Mouse (Mus musculus) left cerebral cortex, adult 11 months (tissue): ENCODE data around the gene Slc6a2.
A peak's percentile ranks its signal among the peaks of the same experiment; 100 is the strongest.

Source experiments
- DNase-seq: peaks from one replicate; pipeline ENCODE4 v3.0.0; 2022; ENCODE audit warnings: low spot score

Slc6a2 gene

DNA sequence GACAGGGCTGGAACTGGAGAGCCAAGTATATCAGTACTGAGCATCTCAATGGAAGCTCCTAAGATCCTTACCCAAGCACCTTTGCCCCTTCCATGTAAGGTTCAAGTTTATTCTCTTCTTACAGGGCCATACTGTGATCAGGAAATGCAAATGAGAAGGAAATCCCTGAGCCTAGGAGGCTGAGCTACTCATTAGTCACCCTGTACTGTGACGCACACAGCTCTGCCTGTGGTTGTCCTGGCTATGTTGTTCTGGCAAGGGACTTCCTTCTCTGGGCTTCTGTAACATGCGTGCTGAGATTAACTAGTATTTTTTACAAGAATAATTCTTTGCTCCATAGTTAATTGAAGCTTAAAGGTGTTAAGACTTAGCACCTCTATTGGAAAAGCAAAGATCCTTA is 70.8 kb downstream of the Slc6a2 start:
- no peak for DNase-seq

DNA sequence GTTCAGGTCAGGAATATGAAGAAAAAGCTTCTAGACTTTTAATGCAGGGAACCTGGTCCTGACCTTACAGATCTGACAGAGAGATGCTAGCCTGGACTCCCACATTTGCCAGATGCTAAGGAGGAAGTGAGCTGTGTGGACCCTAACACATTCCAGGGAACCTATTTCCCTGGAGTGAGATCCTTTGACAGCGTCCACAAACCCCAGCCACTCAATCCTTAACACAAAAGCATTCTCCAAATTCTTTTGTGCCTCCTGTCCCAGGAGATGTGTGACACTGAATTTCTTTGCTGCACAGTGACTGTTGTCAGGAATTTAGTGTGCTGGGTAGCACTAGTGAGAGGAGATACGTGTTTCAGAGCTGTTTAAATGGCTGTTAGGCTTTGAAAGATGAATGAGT is 79.0 kb downstream of the Slc6a2 start:
- no peak for DNase-seq

DNA sequence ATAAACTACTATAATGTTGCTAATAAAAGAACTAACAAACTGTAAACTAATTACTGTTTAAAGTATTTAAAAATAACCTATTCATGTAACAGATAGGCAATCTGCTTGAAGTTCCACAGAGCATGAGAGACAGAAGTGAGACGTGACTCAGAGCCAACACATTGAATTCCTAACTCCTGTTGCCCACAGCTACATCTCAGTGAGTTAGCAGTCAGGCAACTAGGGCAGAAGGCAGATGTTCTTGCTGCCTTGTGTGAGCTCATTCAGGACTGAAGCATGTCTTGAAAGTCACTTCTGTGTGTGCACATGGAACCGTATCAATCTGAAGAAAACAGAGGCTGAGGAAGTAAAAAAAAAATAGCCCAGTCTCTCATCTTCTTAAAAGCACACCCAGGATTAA is 80.4 kb downstream of the Slc6a2 start:
- DNase-seq: peak; percentile 24

DNA sequence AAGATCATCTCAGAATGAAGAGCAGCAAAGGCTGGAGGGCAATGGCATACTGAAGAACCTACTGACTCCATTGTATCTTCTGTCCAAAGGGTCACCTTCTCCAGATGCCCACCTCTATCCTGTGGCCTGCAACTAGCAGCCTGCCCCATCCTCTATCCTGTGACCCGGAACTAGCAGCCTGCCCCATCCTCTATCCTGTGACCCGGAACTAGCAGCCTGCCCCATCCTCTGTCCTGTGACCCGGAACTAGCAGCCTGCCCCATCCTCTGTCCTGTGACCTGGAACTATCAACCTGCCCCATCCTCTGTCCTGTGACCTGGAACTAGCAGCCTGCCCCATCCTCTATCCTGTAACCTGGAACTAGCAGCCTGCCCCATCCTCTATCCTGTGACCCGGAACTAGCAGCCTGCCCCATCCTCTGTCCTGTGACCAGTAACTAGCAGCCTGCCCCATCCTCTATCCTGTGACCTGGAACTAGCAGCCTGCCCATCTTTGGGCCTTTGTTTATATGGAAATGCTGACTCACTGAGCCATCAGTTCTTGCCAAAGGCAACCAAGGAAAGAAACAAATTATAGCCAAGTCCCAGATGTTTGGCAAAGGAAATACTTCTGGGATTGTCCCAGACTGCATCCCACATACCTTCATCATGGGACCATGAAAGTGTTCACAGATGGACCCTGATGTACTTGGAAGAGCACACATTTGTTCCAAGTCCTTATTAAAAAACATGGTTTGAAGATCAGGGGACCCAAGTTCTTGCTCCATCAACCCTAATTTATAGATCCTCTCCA is 81.1 kb downstream of the Slc6a2 start:
- no peak for DNase-seq

DNA sequence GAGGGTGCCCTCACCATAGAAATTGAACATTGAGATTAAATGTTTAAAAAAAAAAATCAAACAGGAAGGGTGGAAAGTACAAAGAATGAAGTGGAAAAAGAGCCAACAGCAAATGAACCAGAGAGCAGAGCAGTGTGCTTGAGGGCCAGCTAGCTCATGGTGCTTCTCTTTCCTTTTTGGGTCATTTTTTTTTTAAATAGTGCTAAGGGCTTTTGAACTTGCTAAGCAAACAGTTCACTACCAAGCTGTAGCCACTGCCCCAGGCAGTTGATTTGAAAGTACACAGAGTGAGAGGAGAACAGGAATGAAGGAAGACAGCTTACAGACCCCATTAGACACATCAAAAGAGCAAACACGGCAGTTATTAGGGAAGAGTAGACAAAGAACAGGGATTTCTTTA is 83.2 kb downstream of the Slc6a2 start:
- DNase-seq: no peak

DNA sequence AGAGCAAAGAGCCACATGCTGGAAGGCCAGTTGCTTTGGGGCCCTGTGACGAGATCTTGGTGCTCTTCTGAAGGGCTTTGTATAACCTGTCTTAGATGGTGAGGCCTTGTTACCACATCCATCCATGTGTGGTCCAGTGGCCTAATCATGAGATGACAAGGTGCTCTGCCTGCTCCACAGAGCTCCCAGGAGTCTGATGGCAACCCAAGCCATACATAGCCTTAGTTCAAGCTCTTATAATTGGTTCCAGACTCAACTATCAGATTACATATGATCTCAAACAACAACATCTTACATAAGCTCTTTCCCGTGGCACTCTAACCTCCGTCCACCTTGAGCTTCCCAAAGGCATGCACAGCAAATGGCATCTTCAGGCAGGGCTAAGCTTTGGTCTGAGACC is 88.2 kb downstream of the Slc6a2 start, which contains the start of gene Ces1a:
Ces1a (minus strand) TSS at position 101 of the 400 bp plus-strand sequence.
- no peak for DNase-seq

DNA sequence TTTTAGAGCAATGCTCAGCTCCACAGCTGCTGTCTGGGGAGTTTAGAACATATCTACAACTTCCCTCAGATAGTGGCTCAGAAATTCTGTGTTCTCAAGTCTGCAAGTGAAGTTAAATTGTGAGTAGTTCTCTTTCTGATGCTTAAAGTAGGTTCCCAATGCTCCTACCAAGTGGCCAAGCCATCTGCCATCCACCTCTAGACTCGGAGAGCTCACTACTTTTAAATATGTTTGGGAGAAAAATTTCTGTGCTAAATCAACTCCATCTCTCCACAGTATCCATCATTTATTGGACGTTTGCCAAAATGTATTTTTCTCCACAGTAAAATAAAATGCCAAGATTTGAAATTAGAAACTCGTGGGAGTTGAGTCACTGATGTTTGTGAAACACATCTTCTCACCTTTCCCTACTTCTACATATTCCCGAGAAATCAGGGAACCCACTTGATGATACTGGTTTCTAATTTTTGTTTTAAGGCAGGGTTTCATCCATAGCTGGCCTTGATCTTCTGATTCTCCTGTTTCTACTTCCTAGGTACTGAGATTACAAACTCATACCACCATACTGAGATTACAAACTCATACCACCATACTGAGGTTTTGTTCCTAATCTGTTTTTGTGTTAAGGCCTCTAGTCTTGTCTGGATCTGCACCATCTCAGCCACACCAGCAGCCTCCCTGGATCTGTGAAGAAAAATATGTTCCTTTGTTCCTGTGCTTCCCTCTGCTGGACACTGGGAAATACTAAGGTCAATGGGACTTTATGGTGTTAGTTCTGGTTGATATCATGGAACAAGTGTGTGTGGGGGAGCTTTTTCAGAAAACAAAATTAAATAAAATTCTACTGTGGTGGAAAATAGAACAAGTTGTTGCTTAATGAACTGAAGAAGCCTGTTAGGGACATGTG is 88.9 kb downstream of the Slc6a2 start:
- peak; percentile 17 for DNase-seq
